Mouse (Mus musculus) limb, embryonic 11.5 days (tissue): ENCODE results near the gene Mospd1. TPM values are rescaled to one million over a fixed set of nuclear protein-coding genes. Genes with fewer than 3 reads are reported as not detected.

Experiments used
- ATAC-seq: fragments of 200-750 bp; cut with Nextera tagmentation; 2 replicates; pipeline ENCODE4 v1.8.0; 2017; ENCODE audit warnings: low read depth; ENCODE audit not compliant: insufficient number of reproducible peaks, low FRiP score, low TSS enrichment
- DNase-seq: peaks from one replicate; pipeline ENCODE4 v3.0.0-alpha.2; 2015; ENCODE audit warnings: low spot score
- H3K27ac ChIP-seq: fragments of 300-500 bp; sonication (generic); replicated peaks from 2 replicates; pipeline ENCODE4 v1.5.1; 2014; ENCODE audit warnings: low read depth, mild to moderate bottlenecking, low read length
- H3K27me3 ChIP-seq: fragments of 300-500 bp; sonication (generic); 2 replicates; pipeline ENCODE4 v1.6.1; 2014; ENCODE audit warnings: mild to moderate bottlenecking, low read length, mixed read lengths; ENCODE audit not compliant: control insufficient read depth, insufficient read depth
- H3K36me3 ChIP-seq: fragments of 300-500 bp; sonication (generic); 2 replicates; pipeline ENCODE4 v1.6.1; 2014; ENCODE audit warnings: mild to moderate bottlenecking, low read length, moderate library complexity, mixed read lengths; ENCODE audit not compliant: control insufficient read depth, insufficient read depth
- H3K4me1 ChIP-seq: fragments of 300-500 bp; sonication (generic); 2 replicates; pipeline ENCODE4 v1.6.1; 2014; ENCODE audit warnings: low read length, mixed read lengths; ENCODE audit not compliant: control insufficient read depth, insufficient read depth
- H3K4me2 ChIP-seq: fragments of 300-500 bp; sonication (generic); 2 replicates; pipeline ENCODE4 v1.6.1; 2014; ENCODE audit warnings: low read depth, mild to moderate bottlenecking, moderate library complexity; ENCODE audit not compliant: severe bottlenecking
- H3K4me3 ChIP-seq: fragments of 300-500 bp; sonication (generic); 2 replicates; pipeline ENCODE4 v1.5.1; 2014; ENCODE audit warnings: low read depth, low read length
- H3K9ac ChIP-seq: fragments of 300-500 bp; sonication (generic); 2 replicates; pipeline ENCODE4 v1.6.1; 2014; ENCODE audit warnings: mild to moderate bottlenecking, low read length
- H3K9me3 ChIP-seq: fragments of 300-500 bp; sonication (generic); 2 replicates; pipeline ENCODE4 v1.6.1; 2016; ENCODE audit warnings: low read length; ENCODE audit not compliant: control insufficient read depth
- WGBS: fragments of 180-500 bp; shearing (Covaris S2); extraction: QIAGEN DNeasy Blood & Tissue Kit; methylation state at CpG from one replicate; pipeline ENCODE4 v1.1.7; 2014; 5-methylcytosine and 5-hydroxymethylcytosine counted together
- polyA plus RNA-seq: library from polyadenylated mRNA; unstranded; fragments of >200 nt; fragmentation: Nextera tagmentation; extraction: Ambion mirVana; gene quantifications from 2 replicates; pipeline ENCODE4 v1.2.1, GENCODE M21; 2014

Gene Mospd1
- polyA plus RNA-seq: 41.8 and 44.1 TPM in 2 replicates

- DNase-seq (peak; percentile 86), ATAC-seq (peak; percentile 96)
- Histone ChIP-seq H3K27me3 (no peaks in the 10 kb centered on the region), H3K9me3 (no peaks in the 10 kb centered on the region), H3K4me2 (peak within 1 kb of the TSS; percentile 59), H3K9ac (peak within 1 kb of the TSS; percentile 67), H3K36me3 (no peaks in the 10 kb centered on the region), H3K4me1 (no peaks in the 10 kb centered on the region), H3K4me3 (peak within 1 kb of the TSS; percentile 53), H3K27ac (peak within 1 kb of the TSS; percentile 38; the same call in 1 of the 2 replicates)
- 13% methylated on average over 14 of the region's 15 CpGs for WGBS
Observed at GRCm38 (mm10) chrX:53370366-53370740, at the start of gene Mospd1. Mospd1 (minus strand) TSS chrX:53370502.

DNA sequence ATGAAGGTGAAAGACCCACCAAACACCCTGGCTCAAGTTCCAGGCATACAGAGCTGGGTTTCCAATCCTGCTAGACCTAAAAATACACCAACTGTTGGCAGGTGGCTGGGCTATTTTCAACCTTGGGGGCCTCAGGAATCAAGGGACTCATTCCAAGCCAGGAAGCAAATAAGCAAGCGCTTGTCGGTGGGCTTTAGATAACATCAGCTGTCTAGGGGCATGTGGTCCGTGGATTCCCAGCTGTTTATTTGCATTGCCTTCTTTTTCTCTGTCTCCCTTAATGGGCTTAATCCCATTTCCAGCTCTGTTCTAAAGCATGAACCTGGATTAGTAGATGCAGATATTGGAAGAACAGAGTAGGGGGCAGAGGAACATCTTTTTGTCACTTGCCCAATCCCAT, 16.1 kb upstream of the Mospd1 start:
- Histone ChIP-seq H3K4me2 (no peak overlapping the region), H3K9ac (no peak overlapping the region), H3K27ac (no peak overlapping the region), H3K4me3 (no peak overlapping the region), H3K4me1 (no peaks in the 10 kb centered on the region), H3K27me3 (no peaks in the 10 kb centered on the region), H3K9me3 (no peaks in the 10 kb centered on the region), H3K36me3 (no peaks in the 10 kb centered on the region)
- 66% methylated on average over 3 of the region's 3 CpGs for WGBS
- ATAC-seq (no peak), DNase-seq (no peak)

DNA sequence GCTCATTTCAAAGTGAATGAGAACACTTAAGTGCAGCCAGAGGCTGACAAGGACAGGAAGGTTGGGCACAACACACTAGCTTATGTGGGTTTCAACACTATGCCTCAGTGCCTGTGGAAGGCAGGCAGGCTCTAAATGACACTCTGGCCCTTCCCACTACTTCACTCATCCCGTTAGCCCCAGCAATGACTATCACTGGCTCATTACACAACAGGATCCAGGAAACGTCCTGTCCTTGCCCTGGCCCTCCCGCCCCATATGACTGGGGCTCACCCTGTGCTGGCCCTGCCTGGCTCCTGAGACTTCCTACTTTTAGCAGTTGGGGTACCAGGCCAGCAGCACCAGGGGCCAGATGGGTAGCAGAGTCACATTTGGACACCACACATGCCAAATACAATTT, 12.8 kb upstream of the Mospd1 start:
- DNase-seq (no peak), ATAC-seq (no peak)
- no peaks in the 10 kb centered on the region for H3K36me3 ChIP-seq
- no peaks in the 10 kb centered on the region for H3K4me1 ChIP-seq
- H3K4me2 ChIP-seq: no peak overlapping the region
- H3K9me3 ChIP-seq: no peaks in the 10 kb centered on the region
- WGBS: 28% methylated on average over 3 of the region's 3 CpGs
- H3K4me3 ChIP-seq: no peak overlapping the region
- no peak overlapping the region for H3K9ac ChIP-seq
- no peak overlapping the region for H3K27ac ChIP-seq
- H3K27me3 ChIP-seq: no peaks in the 10 kb centered on the region

DNA sequence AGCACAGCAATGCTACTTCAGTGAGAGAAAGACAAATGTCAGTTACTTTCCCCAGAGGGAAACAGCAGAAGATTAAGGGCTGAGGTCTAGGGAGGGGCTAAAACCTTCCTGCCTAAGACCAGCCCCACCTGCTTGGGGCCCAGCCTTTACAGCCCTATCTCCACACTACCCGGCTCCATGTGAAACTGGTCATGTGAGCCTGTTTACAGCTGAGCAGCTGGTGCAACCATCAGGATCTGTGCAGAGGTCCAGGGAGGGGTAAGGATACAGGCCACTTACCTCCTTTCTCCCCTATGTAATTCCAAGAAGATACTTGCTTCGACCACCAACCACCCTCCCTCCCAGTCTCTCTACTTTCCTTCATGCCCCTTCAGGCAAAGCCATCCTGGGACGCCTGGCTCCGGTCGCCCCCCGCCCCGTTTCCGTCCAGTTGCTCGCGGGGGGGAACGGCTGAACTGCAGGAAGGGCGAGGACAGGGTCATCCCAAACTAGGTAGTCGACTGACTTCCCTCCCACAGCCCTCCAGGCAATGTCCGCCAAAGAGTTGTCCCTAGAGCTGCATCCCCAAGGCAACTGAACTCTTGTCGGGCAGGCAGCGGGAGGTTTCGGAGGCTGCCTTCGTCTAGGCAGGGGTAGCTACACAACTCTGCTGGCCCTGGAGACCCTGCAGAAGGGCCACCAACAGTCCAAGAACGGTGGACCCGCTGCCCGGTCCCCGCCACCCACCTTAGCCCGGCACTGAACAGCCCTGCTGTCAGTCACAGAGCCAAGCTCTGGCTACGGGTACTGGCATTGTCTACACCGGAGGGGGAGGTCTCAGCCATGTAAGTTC, 552 bp downstream of the Mospd1 start:
- DNase-seq (peak; percentile 26), ATAC-seq (peak; percentile 87)
- Histone ChIP-seq H3K9me3 (no peaks in the 10 kb centered on the region), H3K27me3 (no peaks in the 10 kb centered on the region), H3K36me3 (no peaks in the 10 kb centered on the region), H3K9ac (peak overlapping the region; percentile 67), H3K4me2 (peak overlapping the region; percentile 59), H3K4me1 (no peaks in the 10 kb centered on the region), H3K27ac (peak overlapping the region; percentile 38; the same call in 1 of the 2 replicates), H3K4me3 (peak overlapping the region; percentile 53)
- WGBS: 16% methylated on average over 25 of the region's 25 CpGs

DNA sequence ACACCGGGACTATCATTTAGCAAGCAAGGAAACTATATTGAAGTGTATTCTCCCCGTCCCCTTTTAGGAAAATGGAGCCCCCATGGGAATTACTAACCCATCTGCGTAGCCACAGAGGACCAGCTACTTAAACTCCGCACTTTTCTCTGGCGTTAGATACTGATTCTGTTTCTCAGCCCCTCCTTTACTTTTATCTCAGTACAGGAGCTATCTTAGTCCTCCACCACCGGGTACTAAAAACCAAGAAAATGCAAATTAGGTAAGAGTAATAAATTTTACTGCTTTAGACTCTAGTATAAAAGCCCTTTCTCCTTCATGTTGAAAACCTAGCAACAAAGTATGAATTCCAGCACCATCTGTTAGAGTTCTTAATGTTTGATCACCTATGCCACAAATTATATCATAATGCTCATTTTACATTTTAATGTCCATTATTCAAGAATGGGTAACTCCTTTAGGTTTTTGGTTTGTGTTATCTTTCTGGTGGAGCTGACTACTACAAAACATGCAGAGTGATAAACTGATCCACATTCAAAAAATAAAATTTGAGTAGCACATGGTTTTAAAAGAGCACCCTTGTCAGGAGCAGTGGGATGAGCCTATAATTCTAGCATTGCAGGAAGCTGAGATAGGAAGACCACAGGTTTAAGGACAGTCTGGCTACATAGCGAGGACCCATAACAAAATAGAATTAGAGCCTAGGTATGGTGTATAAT, 5.5 kb downstream of the Mospd1 start:
- DNase-seq (no peak), ATAC-seq (no peak)
- WGBS: 75% methylated on average over 7 of the region's 7 CpGs
- Histone ChIP-seq H3K9me3 (no peaks in the 10 kb centered on the region), H3K36me3 (no peaks in the 10 kb centered on the region), H3K4me1 (no peaks in the 10 kb centered on the region), H3K27me3 (no peaks in the 10 kb centered on the region), H3K27ac (no peak overlapping the region), H3K4me2 (no peak overlapping the region), H3K4me3 (no peak overlapping the region), H3K9ac (no peak overlapping the region)

- no peaks in the 10 kb centered on the region for H3K4me1 ChIP-seq
- no peak overlapping the region for H3K4me2 ChIP-seq
- H3K27me3 ChIP-seq: no peaks in the 10 kb centered on the region
- no peak overlapping the region for H3K4me3 ChIP-seq
- no peak for DNase-seq
- no peak overlapping the region for H3K27ac ChIP-seq
- no peak for ATAC-seq
- 96% methylated on average over 4 of the region's 4 CpGs for WGBS
- no peaks in the 10 kb centered on the region for H3K9me3 ChIP-seq
- H3K36me3 ChIP-seq: no peaks in the 10 kb centered on the region
- no peak overlapping the region for H3K9ac ChIP-seq
Observed at GRCm38 (mm10) chrX:53348374-53348773, 21.9 kb downstream of the Mospd1 start.

DNA sequence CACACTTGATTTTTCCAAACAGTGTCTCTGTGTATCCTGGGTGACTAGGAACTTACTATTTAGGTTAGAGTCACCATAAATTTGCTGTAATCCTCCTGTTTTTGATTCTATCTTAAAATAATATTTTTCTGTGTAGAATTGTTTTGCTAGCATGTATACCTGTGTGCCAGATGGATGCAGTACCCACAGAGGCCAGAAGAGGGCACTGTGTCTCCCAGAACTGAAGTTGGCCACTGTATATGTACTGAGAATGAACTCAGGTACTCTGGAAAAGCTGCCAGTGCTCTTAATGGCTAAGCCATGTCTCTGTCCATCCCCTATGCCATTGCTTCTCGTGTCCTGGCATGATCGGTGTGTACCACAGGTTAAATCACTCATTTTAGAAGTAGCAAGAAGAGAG, 28.8 kb downstream of the Mospd1 start:
- Histone ChIP-seq H3K9ac (no peak overlapping the region), H3K27ac (no peak overlapping the region), H3K4me3 (no peak overlapping the region), H3K27me3 (no peaks in the 10 kb centered on the region), H3K4me1 (no peaks in the 10 kb centered on the region), H3K9me3 (no peaks in the 10 kb centered on the region), H3K36me3 (no peaks in the 10 kb centered on the region), H3K4me2 (no peak overlapping the region)
- DNase-seq (peak; percentile 74), ATAC-seq (no peak)
- WGBS: 62% methylated on average over 2 of the region's 2 CpGs

DNA sequence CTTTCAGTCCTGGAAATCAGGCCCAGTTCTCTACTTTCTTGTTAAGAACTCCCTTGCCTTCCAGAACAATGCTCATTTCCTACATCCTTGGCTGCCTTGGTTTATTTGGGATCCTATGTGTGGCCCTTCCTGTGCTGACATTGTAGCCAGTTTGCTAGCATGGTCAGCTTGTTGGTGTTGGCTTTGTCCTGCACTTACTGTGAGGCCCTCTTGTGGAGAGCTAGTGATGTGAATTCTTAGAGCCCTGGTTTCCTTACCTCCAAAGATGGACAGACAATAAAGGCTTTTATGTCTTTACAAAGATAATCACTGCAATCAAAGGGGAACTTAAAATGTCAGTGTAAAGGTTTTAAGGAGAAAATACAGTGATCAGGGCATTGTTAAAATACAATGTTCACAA, 32.9 kb downstream of the Mospd1 start:
- Histone ChIP-seq H3K27ac (no peak overlapping the region), H3K4me1 (no peaks in the 10 kb centered on the region), H3K36me3 (no peaks in the 10 kb centered on the region), H3K9ac (no peak overlapping the region), H3K27me3 (no peaks in the 10 kb centered on the region), H3K9me3 (no peaks in the 10 kb centered on the region), H3K4me3 (no peak overlapping the region), H3K4me2 (no peak overlapping the region)
- DNase-seq: no peak
- ATAC-seq: no peak
